Mouse (Mus musculus) CD8-positive naive resting alpha-beta T cell, adult 2 months (primary cell): ENCODE data around the gene Nrbp1.
A peak's percentile ranks its signal among the peaks of the same experiment; 100 is the strongest.

Experiments used
- DNase-seq, 2 experiments: peaks; one replicate each; pipeline ENCODE4 v3.0.0; 2022; ENCODE audit warnings: low read depth in 2 of 2, low spot score in 2 of 2

The Nrbp1 gene

GRCm38 (mm10) chr5:31257616-31258015 lies 17.0 kb downstream of the Nrbp1 start:
- DNase-seq, result no peak

- DNase-seq, result no peak
Measured at GRCm38 (mm10) chr5:31266101-31266500, 25.4 kb downstream of the Nrbp1 start.

DNA sequence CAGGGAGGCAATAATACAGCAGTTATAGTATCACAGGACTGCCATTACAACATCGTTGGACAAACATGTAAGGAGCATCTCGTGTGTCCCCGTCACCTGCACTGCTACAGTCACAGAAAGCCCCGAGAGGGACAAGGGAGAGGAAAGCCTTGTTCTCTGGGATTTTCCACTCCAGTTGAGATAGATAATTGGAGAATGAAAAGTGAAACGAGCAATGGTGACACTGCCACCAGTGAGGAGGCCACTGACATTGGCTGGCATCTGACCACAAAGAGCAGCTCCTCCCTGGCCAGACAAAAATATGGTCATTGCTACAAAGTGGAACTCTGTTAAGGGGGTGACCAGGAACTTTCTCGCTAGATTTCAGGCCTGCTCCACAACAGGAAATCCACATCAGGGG lies 27.0 kb downstream of the Nrbp1 start:
- DNase-seq, result no peak

- no peak for DNase-seq
Measured at GRCm38 (mm10) chr5:31273018-31273417, 32.4 kb downstream of the Nrbp1 start.

DNA sequence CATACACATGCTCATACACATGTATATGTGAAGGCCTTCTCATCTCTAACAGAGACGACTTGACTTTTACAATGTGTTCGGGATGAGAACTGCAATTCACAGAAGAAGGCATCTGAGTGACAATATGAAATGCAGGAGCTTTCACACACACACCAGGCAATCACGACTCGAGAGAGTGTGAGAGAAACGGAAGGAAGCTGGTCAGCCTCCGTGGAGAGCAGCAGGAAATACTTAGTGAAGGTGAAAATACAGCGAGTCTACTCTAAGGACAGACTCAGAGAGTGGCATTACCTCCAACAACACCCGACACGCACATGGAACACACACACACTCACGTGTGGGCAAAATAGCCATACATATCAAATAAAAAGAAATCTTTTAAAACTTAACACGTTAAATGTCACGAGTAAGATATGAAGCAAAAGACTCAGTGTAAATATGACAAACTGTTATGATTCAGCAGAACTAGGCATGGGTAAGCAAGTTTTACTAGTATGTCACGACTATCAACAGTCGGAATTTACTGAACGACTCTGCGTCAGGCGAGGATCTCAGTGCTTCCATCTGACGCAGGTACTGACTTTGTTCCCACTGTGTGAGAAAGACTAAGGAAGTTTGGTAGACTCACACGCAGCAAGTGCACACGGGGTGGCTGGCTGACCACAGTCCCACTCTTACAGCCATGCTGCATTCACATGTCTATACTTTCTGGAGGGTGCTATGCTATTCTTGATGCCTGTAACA lies 38.8 kb downstream of the Nrbp1 start:
- peak in 1 of 2 experiments; percentile 12 for DNase-seq

- DNase-seq, result no peak
Measured at GRCm38 (mm10) chr5:31288225-31288624, 47.6 kb downstream of the Nrbp1 start.

DNA sequence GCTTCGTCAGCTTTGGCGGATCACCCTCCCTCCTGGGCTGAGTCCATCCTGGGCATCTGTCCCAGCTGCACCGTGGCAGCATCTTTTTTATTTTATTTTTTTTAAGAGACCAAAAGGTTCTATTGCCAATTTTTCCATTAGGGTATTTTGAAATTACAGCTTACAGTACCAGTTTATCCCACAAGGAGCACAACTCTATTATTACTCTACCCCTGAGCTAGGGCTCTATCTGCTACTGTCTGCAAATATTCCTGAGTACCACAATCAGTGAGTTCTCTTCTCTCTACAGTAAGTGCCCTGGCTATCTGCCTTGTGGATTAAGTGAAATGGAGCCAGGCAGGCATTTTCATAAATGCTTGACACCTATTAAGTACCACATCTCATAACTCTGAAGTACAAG lies 48.0 kb downstream of the Nrbp1 start:
- DNase-seq, result no peak

- DNase-seq, result no peak
Measured at GRCm38 (mm10) chr5:31289626-31290230, 49.1 kb downstream of the Nrbp1 start.

DNA sequence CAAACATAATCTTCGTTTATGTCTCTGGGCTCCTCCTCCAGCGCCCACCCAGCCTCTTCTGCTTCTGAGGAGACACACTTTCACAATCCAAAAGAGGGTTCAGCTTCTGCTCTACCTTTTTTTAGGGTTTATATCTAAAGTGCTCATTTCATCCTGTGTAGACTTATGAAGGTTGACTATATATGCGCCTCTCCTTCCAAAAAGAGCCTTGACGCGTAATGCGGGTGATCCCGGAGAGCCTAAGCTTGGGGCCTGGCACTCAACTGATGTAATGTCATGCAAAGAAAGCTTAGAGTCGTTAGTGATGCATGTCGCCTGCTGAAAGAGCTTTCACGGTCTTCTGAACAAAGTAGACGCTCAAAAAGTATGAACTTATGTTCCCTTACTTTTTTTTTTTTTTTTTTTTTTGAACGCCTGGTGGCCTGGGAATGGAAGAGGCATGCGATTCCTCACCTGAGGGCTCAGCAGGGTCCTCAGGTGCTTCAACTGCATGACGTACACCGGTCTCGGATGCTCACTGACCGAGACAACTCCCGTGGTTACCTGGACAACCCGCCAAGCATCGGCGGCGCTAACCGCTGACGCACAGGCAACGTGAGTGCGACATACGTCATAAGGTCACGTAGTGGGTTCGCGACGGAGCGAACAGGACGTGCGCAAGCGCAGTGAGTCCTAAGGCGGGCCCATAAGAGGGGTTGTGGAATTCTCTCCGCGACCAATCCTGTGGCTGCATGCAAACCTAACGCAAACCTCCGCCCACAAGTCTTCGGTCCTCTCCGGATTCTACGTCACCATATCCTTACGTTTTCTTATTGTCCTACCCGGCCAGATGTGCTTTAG lies 50.1 kb downstream of the Nrbp1 start, which contains the start of gene Ift172:
TSS of gene Ift172 (minus strand) at position 596 of the 840 bp plus-strand sequence.
- peak; percentile 91 to 92 for DNase-seq

DNA sequence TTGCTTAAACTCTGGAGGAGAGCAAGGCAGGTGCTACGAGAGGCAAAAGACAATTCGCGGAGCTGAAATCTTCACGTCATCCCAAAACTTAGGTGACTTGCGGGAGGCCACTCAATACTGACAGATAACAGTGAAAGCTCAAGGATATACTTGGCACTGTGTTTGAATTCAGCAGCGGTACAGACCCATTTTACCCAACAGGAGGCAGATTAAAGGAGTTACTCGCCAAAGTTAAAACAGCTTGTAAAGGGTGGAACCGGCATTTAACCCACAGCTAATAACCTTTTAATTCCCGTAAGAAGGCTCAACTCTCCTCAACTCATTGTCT lies 50.7 kb downstream of the Nrbp1 start:
- DNase-seq, result no peak

DNA sequence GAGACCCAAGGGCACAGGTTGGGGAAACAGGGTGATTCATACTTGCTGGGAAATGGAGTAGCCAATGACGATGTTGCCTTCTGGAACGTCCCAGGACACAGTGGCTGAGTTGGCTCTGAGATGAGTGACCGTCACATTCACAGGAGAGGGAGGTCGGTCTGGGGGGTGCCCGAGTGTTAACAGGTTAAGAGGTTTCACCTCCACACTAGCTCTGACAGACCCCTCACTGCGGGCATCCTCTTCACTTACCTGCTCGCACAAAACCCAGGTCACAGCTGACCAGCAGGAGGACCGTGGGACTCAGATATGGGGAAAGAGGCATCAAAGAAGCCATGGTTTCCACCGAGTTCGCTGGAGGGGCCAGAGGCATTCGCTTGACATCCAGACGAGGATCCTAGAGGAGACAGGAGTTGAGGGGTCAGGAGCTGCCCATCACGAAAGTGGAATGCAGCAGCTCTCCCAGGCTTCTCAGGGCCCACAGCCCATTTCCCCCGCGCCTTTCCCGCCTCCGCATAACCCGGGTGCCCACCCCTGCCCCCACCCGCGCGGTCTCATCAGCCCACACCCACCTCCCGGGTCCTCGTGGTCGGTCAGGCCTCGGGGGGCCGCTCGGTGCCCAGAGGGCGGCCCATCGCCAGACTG lies 54.4 kb downstream of the Nrbp1 start:
- DNase-seq, result no peak

DNA sequence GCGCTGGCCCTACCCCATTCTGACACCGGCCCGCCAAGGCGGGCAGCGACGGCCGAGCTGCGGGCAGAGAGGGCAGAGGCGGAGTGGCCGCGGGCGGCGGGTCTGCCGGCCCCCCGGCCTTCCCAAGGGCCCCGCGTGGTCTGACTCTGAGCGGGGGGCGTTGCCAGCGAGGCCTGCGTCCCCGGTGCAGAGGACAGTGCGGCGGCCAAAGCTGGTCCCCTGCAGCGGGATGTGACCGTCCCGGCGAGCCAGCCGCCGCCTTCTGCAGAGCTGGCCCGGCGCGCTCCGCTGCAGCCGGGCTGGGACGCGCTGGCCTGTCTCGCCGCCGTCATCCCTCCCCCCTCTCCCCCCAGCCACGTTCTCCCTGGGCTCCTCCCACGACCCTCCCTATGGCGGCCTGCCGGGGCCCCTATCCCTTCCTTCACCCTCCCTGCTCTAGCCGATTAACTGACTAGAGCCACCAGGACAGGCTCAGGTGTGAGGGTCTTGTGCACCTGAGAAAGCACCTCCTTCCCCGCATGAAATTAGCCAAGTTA lies 55.0 kb downstream of the Nrbp1 start, which contains the start of gene Fndc4:
TSS of gene Fndc4 (minus strand) at position 475 of the 536 bp plus-strand sequence.
- DNase-seq, result no peak

GRCm38 (mm10) chr5:31297047-31297757 lies 56.5 kb downstream of the Nrbp1 start, which contains the start of gene Gckr:
TSS of gene Gckr (plus strand) at chr5:31297443.
- no peak for DNase-seq

- no peak for DNase-seq
Measured at GRCm38 (mm10) chr5:31297981-31298380, 57.3 kb downstream of the Nrbp1 start.

DNA sequence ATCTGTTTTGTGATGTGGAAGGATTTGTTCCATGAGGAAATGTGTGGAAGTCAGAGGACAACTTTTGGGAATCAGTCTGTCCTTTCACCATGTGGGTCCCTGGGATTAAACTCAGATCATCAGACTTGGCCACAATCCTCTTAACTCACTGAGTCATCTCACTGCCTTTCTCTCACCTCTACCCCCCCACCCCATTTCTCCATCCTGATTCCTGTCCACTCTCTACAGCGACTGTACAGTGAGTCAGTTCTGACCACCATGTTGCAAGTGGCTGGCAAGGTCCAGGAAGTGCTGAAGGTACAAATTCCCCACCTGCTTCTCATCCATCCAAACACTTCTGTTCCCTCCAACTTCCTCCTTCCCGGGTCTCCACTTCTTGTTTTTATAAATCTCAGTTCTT lies 57.8 kb downstream of the Nrbp1 start:
- no peak for DNase-seq
